Mouse (Mus musculus): ENCODE data around the gene Sowahd. TPM values are rescaled to one million over a fixed set of nuclear protein-coding genes. Genes with fewer than 3 reads are reported as not detected.

The Sowahd gene
- polyA plus RNA-seq (2014; fragmentation: Nextera tagmentation; extraction: Ambion mirVana), result 0.18 TPM in 1 of 2 replicates, not detected in the other

GRCm38 (mm10) chrX:37048066-37048889 is at the start of gene Sowahd:
Gene Sowahd (plus strand): TSS chrX:37048845.
- WGBS, result 8% methylated on average over 35 of the region's 38 CpGs
- H3K27me3 ChIP-seq (ENCODE audit: insufficient read depth, low read length), result peaks cover 42% of the 10 kb centered on the region
- H3K9ac ChIP-seq, result 0 out of 2 replicates have a peak within 1 kb of the TSS, but pooled peaks have one; percentile 3

GRCm38 (mm10) chrX:37013870-37014269 is 34.8 kb upstream of the Sowahd start:
- H3K27ac ChIP-seq (ENCODE audit: low read depth), result no peak overlapping the region
- no peak overlapping the region for H3K9ac ChIP-seq
- 35% methylated on average over 5 of the region's 5 CpGs for WGBS
- ATAC-seq (ENCODE audit: insufficient read depth) (peak; percentile 52; the same call in 1 of the 2 replicates), DNase-seq (peak; percentile 45)
- no peak for TF ChIP-seq CTCF (IDR thresholded peaks at IDR 0.05; ENCODE audit: low read depth)
- H3K4me3 ChIP-seq (ENCODE audit: low read depth, low read length), result no peak overlapping the region
- no peaks in the 10 kb centered on the region for H3K27me3 ChIP-seq (ENCODE audit: insufficient read depth, low read length)
- H3K36me3 ChIP-seq (ENCODE audit: insufficient read depth), result no peaks in the 10 kb centered on the region
- no peak overlapping the region for H3K4me2 ChIP-seq
- H3K9me3 ChIP-seq (ENCODE audit: low read depth, low read length), result no peaks in the 10 kb centered on the region
- H3K4me1 ChIP-seq (ENCODE audit: insufficient read depth), result no peaks in the 10 kb centered on the region

More at GRCm38 (mm10) chrX:37048066-37048889, at the start of gene Sowahd:
- TF ChIP-seq CTCF (IDR thresholded peaks at IDR 0.05; ENCODE audit: low read depth), result no peak
- Histone ChIP-seq H3K4me1 (ENCODE audit: insufficient read depth) (no peaks in the 10 kb centered on the region), H3K36me3 (ENCODE audit: insufficient read depth) (no peaks in the 10 kb centered on the region), H3K9me3 (ENCODE audit: low read depth, low read length) (no peaks in the 10 kb centered on the region), H3K27ac (ENCODE audit: low read depth) (no peak within 1 kb of the TSS), H3K4me3 (ENCODE audit: low read depth, low read length) (peak within 1 kb of the TSS; percentile 32), H3K4me2 (peak within 1 kb of the TSS; percentile 59)
- no peak for DNase-seq
- ATAC-seq (ENCODE audit: insufficient read depth), result no peak

GRCm38 (mm10) chrX:37018150-37018654 is 30.4 kb upstream of the Sowahd start:
- Histone ChIP-seq H3K4me2 (no peak overlapping the region), H3K36me3 (ENCODE audit: insufficient read depth) (no peaks in the 10 kb centered on the region), H3K4me3 (ENCODE audit: low read depth, low read length) (no peak overlapping the region), H3K4me1 (ENCODE audit: insufficient read depth) (no peaks in the 10 kb centered on the region), H3K9ac (no peak overlapping the region), H3K9me3 (ENCODE audit: low read depth, low read length) (no peaks in the 10 kb centered on the region), H3K27me3 (ENCODE audit: insufficient read depth, low read length) (no peaks in the 10 kb centered on the region), H3K27ac (ENCODE audit: low read depth) (no peak overlapping the region)
- WGBS, result 88% methylated on average over 9 of the region's 9 CpGs
- ATAC-seq (ENCODE audit: insufficient read depth) (no peak), DNase-seq (no peak)
- TF ChIP-seq CTCF (IDR thresholded peaks at IDR 0.05; ENCODE audit: low read depth), result no peak

- Histone ChIP-seq H3K4me1 (ENCODE audit: insufficient read depth) (no peaks in the 10 kb centered on the region), H3K9me3 (ENCODE audit: low read depth, low read length) (no peaks in the 10 kb centered on the region), H3K9ac (no peak overlapping the region), H3K4me3 (ENCODE audit: low read depth, low read length) (no peak overlapping the region), H3K36me3 (ENCODE audit: insufficient read depth) (no peaks in the 10 kb centered on the region), H3K27me3 (ENCODE audit: insufficient read depth, low read length) (no peaks in the 10 kb centered on the region), H3K4me2 (no peak overlapping the region), H3K27ac (ENCODE audit: low read depth) (no peak overlapping the region)
- WGBS, result 54% methylated on average over 3 of the region's 3 CpGs
- ATAC-seq (ENCODE audit: insufficient read depth), result no peak
- TF ChIP-seq CTCF (IDR thresholded peaks at IDR 0.05; ENCODE audit: low read depth), result peak; percentile 46
- DNase-seq, result peak; percentile 11
Measured at GRCm38 (mm10) chrX:37019045-37019444, 29.6 kb upstream of the Sowahd start.

GRCm38 (mm10) chrX:37022690-37023089 is 26.0 kb upstream of the Sowahd start:
- no peaks in the 10 kb centered on the region for H3K27me3 ChIP-seq (ENCODE audit: insufficient read depth, low read length)
- DNase-seq (peak; percentile 82), ATAC-seq (ENCODE audit: insufficient read depth) (no peak)
- H3K9me3 ChIP-seq (ENCODE audit: low read depth, low read length), result no peaks in the 10 kb centered on the region
- 13% methylated on average over 3 of the region's 3 CpGs for WGBS
- H3K4me1 ChIP-seq (ENCODE audit: insufficient read depth), result no peaks in the 10 kb centered on the region
- no peak overlapping the region for H3K9ac ChIP-seq
- H3K27ac ChIP-seq (ENCODE audit: low read depth), result no peak overlapping the region
- no peaks in the 10 kb centered on the region for H3K36me3 ChIP-seq (ENCODE audit: insufficient read depth)
- TF ChIP-seq CTCF (IDR thresholded peaks at IDR 0.05; ENCODE audit: low read depth), result peak; percentile 81
- no peak overlapping the region for H3K4me2 ChIP-seq
- H3K4me3 ChIP-seq (ENCODE audit: low read depth, low read length), result no peak overlapping the region

GRCm38 (mm10) chrX:37023652-37024309 is 24.9 kb upstream of the Sowahd start:
- no peak overlapping the region for H3K4me2 ChIP-seq
- H3K27me3 ChIP-seq (ENCODE audit: insufficient read depth, low read length), result no peaks in the 10 kb centered on the region
- no peaks in the 10 kb centered on the region for H3K9me3 ChIP-seq (ENCODE audit: low read depth, low read length)
- no peaks in the 10 kb centered on the region for H3K4me1 ChIP-seq (ENCODE audit: insufficient read depth)
- ATAC-seq (ENCODE audit: insufficient read depth) (peak; percentile 54; the same call in 1 of the 2 replicates), DNase-seq (peak; percentile 41)
- H3K4me3 ChIP-seq (ENCODE audit: low read depth, low read length), result no peak overlapping the region
- no peak for TF ChIP-seq CTCF (IDR thresholded peaks at IDR 0.05; ENCODE audit: low read depth)
- H3K9ac ChIP-seq, result no peak overlapping the region
- no peaks in the 10 kb centered on the region for H3K36me3 ChIP-seq (ENCODE audit: insufficient read depth)
- WGBS, result 56% methylated on average over 10 of the region's 10 CpGs
- H3K27ac ChIP-seq (ENCODE audit: low read depth), result no peak overlapping the region

- H3K4me1 ChIP-seq (ENCODE audit: insufficient read depth), result no peaks in the 10 kb centered on the region
- no peaks in the 10 kb centered on the region for H3K9me3 ChIP-seq (ENCODE audit: low read depth, low read length)
- ATAC-seq (ENCODE audit: insufficient read depth) (no peak), DNase-seq (no peak)
- no peaks in the 10 kb centered on the region for H3K27me3 ChIP-seq (ENCODE audit: insufficient read depth, low read length)
- 58% methylated on average over 3 of the region's 3 CpGs for WGBS
- no peak overlapping the region for H3K9ac ChIP-seq
- H3K36me3 ChIP-seq (ENCODE audit: insufficient read depth), result no peaks in the 10 kb centered on the region
- TF ChIP-seq CTCF (IDR thresholded peaks at IDR 0.05; ENCODE audit: low read depth), result no peak
- H3K4me2 ChIP-seq, result no peak overlapping the region
- no peak overlapping the region for H3K4me3 ChIP-seq (ENCODE audit: low read depth, low read length)
- no peak overlapping the region for H3K27ac ChIP-seq (ENCODE audit: low read depth)
Measured at GRCm38 (mm10) chrX:37028378-37028777, 20.3 kb upstream of the Sowahd start.
